In the genomic region with DNA sequence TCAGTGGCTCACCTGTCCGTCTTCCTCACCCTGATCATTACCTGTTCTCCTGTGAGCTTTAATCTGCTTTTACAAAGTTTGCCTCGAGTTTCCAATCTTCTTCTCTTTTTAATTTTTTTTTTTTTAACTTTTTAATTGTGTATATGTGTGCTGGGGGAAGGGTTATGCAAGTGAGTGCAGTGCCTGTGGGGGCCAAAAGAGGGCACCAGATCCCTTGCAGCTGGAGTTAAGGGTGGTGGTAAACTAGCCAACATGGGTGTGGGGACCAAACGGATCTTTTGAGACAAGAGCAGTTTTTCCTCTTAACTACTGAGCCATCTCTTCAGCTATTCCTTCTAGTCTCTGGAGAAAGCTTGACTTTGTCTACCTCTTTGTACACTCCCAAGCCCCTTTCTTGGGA, we compare ENCODE assay signal across 13 mouse cellular contexts. TPM values are rescaled to one million over a fixed set of nuclear protein-coding genes. Genes with fewer than 3 reads are reported as not detected.
DNase-seq lines count a peak whose midpoint lies in the region; TF ChIP-seq lines count a peak whose summit lies in the region.
"Had no signal": no experiment of that assay in that cellular context is flagged by ENCODE, and none has a peak within 500 bp of the region (broad histone marks: within the 10 kb centered on the region; RNA-seq: fewer than 3 reads in every experiment).

No protein-coding gene starts in this region.

- no peak for TF ChIP-seq POLR2A in bone marrow, adult 2 months (IDR thresholded peaks at IDR 0.05; ENCODE audit: borderline replicate concordance, control insufficient read depth, low read depth, low read length)

- H3K27ac ChIP-seq in layer of hippocampus, adult 2 months, result no peak overlapping the region
- no peak overlapping the region for H3K27ac ChIP-seq in bone marrow, adult 2 months (ENCODE audit: control insufficient read depth, insufficient read depth, low read depth, low read length, poor library complexity)
- H3K27ac ChIP-seq: neural tube, embryonic 12.5 days had no signal

- no peaks in the 10 kb centered on the region for H3K4me1 ChIP-seq in bone marrow, adult 2 months (ENCODE audit: control insufficient read depth, insufficient read depth, low read length)

- WGBS in bone marrow, adult 2 months, result 77% methylated on average over 3 of the region's 3 CpGs

- H3K4me3 ChIP-seq in layer of hippocampus, adult 2 months, result no peak overlapping the region
- no peak overlapping the region for H3K4me3 ChIP-seq in bone marrow, adult 2 months (replicated peaks; ENCODE audit: control insufficient read depth, low read depth, low read length)
- H3K4me3 ChIP-seq: neural tube, embryonic 12.5 days had no signal

- no peak for DNase-seq in layer of hippocampus, adult 2 months (ENCODE audit: low spot score in 2 of 2)
- DNase-seq in layer of hippocampus, adult 11-12 months (ENCODE audit: low spot score), result no peak
- peak; percentile 51 for DNase-seq in 416B (ENCODE audit: low read depth)
- peak; percentile 50 for DNase-seq in A20 (ENCODE audit: low read depth, low spot score)
- DNase-seq in layer of hippocampus, postnatal 14 days (ENCODE audit: low spot score in 2 of 2), result no peak
- DNase-seq in c-Kit-positive CD71-positive TER-119-positive erythroid progenitor cells, embryonic 14.5 days (ENCODE audit: low spot score), result no peak
- DNase-seq: cerebellum, adult 11 months; heart, postnatal 14 days; kidney, postnatal 14 days; lung, postnatal 36 days had no signal

- TF ChIP-seq CTCF in layer of hippocampus, adult 2 months (conservative IDR thresholded peaks at IDR 0.05), result peak; percentile 75
- TF ChIP-seq CTCF in bone marrow, adult 2 months (IDR thresholded peaks at IDR 0.05; ENCODE audit: control insufficient read depth, insufficient read depth, low read length), result peak; percentile 51

RNA-seq across cellular contexts. Expression of gene Npff, which starts 3.2 kb away (rescaled TPM):
- 1 to 10 TPM; 5.5 TPM for total RNA-seq in layer of hippocampus, adult 2 months (2021)
- 16.0 and 32.7 TPM in 2 replicates for polyA plus RNA-seq in bone marrow, adult 2 months (2011; ENCODE audit: insufficient read depth, insufficient read length, low replicate concordance, missing spikeins)
- 1 to 10 TPM; 4.8 to 6.1 TPM for total RNA-seq in layer of hippocampus, postnatal 14 days (2021)

RNA-seq across cellular contexts. Expression of gene Tarbp2, which starts 9.9 kb away (rescaled TPM):
- total RNA-seq in layer of hippocampus, adult 2 months (2021), result 10 to 100 TPM; 36.2 to 37.7 TPM
- polyA plus RNA-seq in bone marrow, adult 2 months (2011; ENCODE audit: insufficient read depth, insufficient read length, low replicate concordance, missing spikeins), result 38.4 and 67.5 TPM in 2 replicates
- total RNA-seq in layer of hippocampus, postnatal 14 days (2021), result 10 to 100 TPM; 34.9 to 41.8 TPM

RNA-seq across cellular contexts. Expression of gene Map3k12, which starts 11.1 kb away (rescaled TPM):
- 10 to 100 TPM; 95.0 to 99.9 TPM for total RNA-seq in layer of hippocampus, adult 2 months (2021)
- polyA plus RNA-seq in bone marrow, adult 2 months (2011; ENCODE audit: insufficient read depth, insufficient read length, low replicate concordance, missing spikeins), result 2.2 and 3.1 TPM in 2 replicates
- 10 to 100 TPM; 81.9 to 89.4 TPM for total RNA-seq in layer of hippocampus, postnatal 14 days (2021)

RNA-seq across cellular contexts. Expression of gene Gm10337, which starts 24.4 kb away (rescaled TPM):
- not detected for total RNA-seq in layer of hippocampus, adult 2 months (2021)
- not detected in 2 replicates for polyA plus RNA-seq in bone marrow, adult 2 months (2011; ENCODE audit: insufficient read depth, insufficient read length, low replicate concordance, missing spikeins)
- not detected for total RNA-seq in layer of hippocampus, postnatal 14 days (2021)
- total RNA-seq: heart, postnatal 14 days; left cerebral cortex, postnatal 14 days had no signal
- polyA plus RNA-seq: neural tube, embryonic 12.5 days had no signal

RNA-seq across cellular contexts. Expression of gene Pcbp2, which starts 57.6 kb away (rescaled TPM):
- total RNA-seq in layer of hippocampus, adult 2 months (2021), result 100 to 1,000 TPM; 496 to 505 TPM
- polyA plus RNA-seq in bone marrow, adult 2 months (2011; ENCODE audit: insufficient read depth, insufficient read length, low replicate concordance, missing spikeins), result 210 and 264 TPM in 2 replicates
- total RNA-seq in layer of hippocampus, postnatal 14 days (2021), result 100 to 1,000 TPM; 438 to 462 TPM

Comparison
In these comparisons a context has a peak if more than half of its experiments do, and no peak if none do; other contexts are left out.
1. DNase-seq: peak in 416B (single experiment) and A20 (single experiment); none in layer of hippocampus, adult 2 months (0 of 2), layer of hippocampus, adult 11-12 months (single experiment), layer of hippocampus, postnatal 14 days (0 of 2) and c-Kit-positive CD71-positive TER-119-positive erythroid progenitor cells, embryonic 14.5 days (single experiment).